Mouse (Mus musculus) frontal cortex, adult 2 months (tissue): ENCODE results near the gene Tuba3b. TPM values are rescaled to one million over a fixed set of nuclear protein-coding genes. Genes with fewer than 3 reads are reported as not detected.

ENCODE experiments used
- DNase-seq, 2 experiments: peaks; one replicate each; pipeline ENCODE4 v3.0.0; 2022; ENCODE audit warnings: low spot score in 1 of 2; ENCODE audit errors: extremely low spot score in 1 of 2
- polyA plus RNA-seq: library from polyadenylated mRNA; depleted of rRNA; stranded (reverse); fragments of >200 nt; gene quantifications from 2 replicates; pipeline ENCODE4 v1.2.3, GENCODE M21; 2012; rRNA removed

The Tuba3b gene
- polyA plus RNA-seq, 1 experiment: not detected

GRCm38 (mm10) chr6:145660943-145661342, 45.4 kb downstream of the Tuba3b start:
- DNase-seq: no peak

GRCm38 (mm10) chr6:145664208-145664607, 48.7 kb downstream of the Tuba3b start:
- DNase-seq: no peak

DNA sequence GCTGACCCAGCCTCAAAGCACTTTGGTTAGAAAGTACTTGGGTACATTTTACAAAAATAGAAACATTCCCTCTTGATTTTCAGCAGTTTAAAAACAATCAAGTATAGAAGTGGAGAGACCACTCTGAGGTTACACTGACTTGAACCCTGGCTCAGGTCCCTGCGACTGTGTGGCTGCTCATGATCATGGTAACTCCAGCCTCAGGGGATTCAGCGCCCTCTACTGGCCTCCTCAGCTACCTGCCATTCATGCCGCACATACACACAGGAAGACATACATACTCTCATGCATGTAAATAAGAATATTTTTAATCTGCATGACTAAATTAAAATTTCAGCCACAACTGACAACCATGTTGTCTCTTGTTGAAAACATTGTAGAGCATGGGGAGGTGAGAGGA, 50.2 kb downstream of the Tuba3b start:
- DNase-seq: no peak

GRCm38 (mm10) chr6:145667654-145668053, 52.1 kb downstream of the Tuba3b start:
- no peak for DNase-seq

DNA sequence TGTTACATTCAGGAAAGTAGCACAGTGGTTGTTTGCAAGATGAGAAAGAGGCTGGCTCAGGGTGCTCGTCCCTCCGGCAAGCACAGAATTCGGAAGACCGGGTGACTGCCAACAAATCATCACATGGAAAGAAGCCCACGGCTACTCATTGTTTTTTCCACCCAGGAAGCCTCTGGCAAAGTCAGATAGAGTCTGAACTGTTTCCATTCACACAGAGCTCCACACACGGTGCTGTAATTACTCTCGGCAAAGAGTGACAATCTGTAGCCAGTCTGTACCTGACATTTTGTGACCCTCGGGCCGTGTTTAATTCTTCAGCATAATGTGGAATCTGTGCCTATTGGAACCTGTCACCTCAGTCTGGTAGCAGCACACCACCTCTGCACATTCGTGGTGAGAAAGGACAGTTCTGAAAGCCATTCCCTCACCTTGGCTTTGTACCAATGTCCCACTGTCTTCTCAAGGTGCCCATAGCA, 54.1 kb downstream of the Tuba3b start:
- no peak for DNase-seq

Other genes with a start within 250 kb of the Tuba3b start
- 1.7 and 2.1 TPM in 2 replicates for gene Lmntd1, start 1.4 kb upstream of the Tuba3b start, polyA plus RNA-seq
- gene Rassf8, start 131.0 kb downstream of the Tuba3b start, polyA plus RNA-seq: 34.0 and 35.0 TPM in 2 replicates
- gene Bhlhe41, start 249.8 kb downstream of the Tuba3b start, polyA plus RNA-seq: 20.6 and 25.2 TPM in 2 replicates